Comparison of ENCODE assay signal across 14 mouse cellular contexts in the genomic region with DNA sequence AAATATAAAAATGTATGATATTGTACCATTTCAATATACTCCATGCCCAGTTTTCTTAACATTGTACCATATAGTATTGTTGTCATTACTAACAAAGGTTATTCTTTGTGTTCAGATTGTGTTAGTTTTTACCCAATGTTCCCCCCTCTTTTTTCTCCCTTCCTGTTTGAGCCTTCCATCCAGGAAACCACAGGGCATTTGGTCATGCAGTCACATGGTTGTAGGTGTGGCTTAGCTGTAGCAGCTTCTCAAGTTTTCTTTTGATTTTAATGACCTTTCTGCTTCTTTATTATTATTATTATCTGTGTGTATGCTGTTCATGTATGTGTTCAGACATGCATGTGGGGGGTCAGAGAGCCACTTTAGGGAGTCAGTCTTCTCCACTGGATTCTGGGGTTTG.
"Had no signal": no experiment of that assay in that cellular context is flagged by ENCODE, and none has a peak within 500 bp of the region (broad histone marks: within the 10 kb centered on the region; RNA-seq: fewer than 3 reads in every experiment).

No protein-coding gene starts in this region.

- H3K27me3 ChIP-seq: limb, embryonic 12.5 days; liver, embryonic 13.5 days; lung, embryonic 15.5 days; midbrain, embryonic 15.5 days; neural tube, embryonic 13.5 days had no signal

- H3K4me3 ChIP-seq: limb, embryonic 12.5 days; liver, embryonic 13.5 days; lung, embryonic 15.5 days; midbrain, embryonic 10.5 days; midbrain, embryonic 15.5 days; neural tube, embryonic 13.5 days had no signal

- DNase-seq: kidney, adult 8-10 months; kidney, postnatal 25 days; liver; liver, embryonic 13.5 days; liver, postnatal 0 days; lung, postnatal 4 days; right cerebral cortex, postnatal 25 days; thymus, postnatal 4 days had no signal

- ATAC-seq: intestine, postnatal 0 days; liver, postnatal 0 days; midbrain, embryonic 15.5 days had no signal
